Mouse (Mus musculus) urinary bladder, postnatal 25 days (tissue): Measurements from ENCODE around the gene Hmga1b.
"Not testable (repeated sequence)": the region's sequence is repeated elsewhere in the genome, so short reads cannot be mapped to it uniquely, and the experiment has no call there.

Source experiments
- DNase-seq: peaks from one replicate; pipeline ENCODE4 v3.0.0; 2022; ENCODE audit warnings: low spot score

Hmga1b gene

DNA sequence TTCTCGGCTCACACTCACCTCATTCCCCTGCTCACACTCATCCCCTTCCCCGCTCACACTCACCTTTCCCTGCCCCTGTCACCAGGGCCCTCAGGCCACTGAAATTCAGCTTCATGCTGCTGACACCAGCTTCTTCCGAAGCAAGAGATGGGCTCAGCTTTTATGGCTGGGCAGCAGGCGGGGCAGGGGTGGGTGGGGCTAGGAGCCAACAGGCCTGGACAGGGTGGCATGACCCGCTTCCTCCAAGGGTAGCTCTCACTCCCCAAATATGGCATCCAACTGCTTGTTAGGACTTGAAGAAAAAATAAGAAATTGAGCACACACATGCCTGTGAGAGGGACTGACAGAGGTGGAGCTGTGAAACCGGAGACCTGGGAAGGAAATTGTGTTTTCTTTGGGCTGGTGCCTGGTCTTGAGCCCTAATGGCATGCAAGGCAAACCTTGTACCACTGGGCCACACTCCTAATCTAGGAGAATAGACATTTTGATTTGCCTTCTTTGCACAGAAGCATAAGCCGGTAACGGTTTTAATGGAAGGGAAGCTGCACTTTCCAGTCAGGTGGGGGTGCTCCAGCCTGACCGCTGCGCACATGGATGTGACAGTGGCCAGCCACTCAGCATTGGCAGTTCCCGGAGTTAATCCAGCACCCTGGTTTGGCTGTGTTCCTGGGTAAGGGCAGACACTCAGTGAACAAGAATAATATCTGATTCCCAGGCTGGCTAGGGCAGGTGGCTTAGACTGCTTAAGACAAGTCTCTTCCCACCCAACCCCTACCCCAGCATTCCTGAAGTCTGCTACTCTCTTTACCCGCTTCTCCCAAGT, 30.5 kb upstream of the Hmga1b start, which contains the start of gene Cbr2:
Gene Cbr2, minus strand, starts transcription at position 257 of the 823 bp plus-strand sequence.
- DNase-seq: no peak

DNA sequence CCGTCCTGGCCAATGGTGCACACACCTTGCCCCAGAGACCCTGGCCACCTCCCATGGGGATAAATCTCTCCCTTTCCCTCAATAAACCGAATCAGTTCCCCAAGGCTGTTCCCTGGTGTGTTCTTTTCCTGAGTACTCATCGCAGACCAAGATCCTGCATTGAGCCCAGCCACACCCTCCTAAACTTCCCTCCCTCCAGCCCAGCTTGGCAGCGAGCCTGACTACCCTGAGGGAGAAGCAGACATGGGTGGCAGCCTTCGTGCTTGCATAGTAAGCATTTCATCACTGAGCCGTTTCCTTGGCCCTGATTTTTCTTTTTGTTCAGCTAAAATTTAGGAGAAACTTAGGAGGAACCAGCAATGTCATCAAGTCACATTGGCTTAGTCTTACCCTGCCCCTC, 29.1 kb upstream of the Hmga1b start:
- DNase-seq: peak; percentile 61

DNA sequence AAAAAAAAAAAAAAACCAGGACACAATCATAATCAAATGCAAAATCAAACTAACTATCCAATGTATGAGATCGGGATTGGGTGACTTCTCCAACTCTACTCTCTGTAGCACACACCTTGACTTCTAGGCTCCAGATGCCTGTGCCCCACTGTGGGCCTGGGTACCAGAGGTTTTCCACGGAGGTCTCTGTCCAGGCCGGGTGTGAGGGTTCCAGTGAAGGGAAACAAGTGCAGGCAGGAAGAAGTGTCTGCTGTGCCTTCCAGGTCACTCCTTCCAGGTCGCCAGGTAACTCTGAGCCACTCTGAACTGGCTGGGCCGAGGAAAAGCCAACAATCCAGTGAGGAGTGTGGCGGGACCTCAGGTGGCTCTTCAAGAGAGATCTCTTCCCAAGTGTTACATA, 26.2 kb upstream of the Hmga1b start:
- no peak for DNase-seq

DNA sequence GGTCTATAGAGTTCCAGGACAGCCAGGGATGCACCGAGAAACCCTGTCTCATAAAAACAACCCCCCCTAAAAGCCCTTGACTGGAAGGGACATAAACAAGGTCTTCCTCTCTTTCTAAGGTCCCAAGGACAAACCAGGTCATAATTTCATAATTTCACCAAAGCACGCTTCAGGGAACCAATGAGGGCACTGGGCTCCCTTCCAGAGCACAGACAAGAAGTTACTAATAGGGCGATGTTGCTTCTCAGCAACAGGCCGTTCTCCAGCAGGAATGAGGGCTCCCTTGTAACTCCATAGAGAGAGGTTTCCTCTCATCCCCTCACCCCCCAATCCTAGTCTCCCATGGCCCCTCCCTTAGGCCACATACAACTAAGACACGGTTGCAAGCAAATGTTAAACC, 21.6 kb upstream of the Hmga1b start:
- DNase-seq: no peak

DNA sequence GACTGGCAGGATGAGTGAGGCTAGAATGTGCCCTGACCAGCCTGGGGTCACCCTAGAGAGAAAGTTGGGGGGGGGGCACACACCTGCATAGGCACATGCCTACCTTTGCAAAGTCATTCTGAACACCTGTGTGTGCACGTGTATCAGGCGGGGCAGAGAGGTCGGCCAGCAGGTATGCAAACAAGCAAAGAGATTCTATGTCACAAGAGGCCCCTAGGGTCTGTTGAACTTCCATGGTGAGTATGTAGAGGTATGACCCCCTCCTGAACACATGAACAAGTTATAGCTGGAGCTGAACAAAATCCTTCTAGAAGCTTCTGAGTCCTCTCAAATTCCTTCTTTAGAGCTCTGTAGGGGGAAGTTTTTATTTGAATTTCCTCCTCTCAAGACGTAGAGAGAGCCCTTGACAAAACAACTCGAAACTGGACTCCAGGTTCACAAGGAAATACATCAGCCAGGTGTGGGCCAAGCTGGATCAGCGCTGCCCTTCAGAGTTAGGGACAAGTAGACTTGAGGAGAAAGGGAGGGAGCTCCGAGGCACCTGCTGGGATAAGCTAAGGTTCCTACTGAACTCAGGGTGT, 18.4 kb upstream of the Hmga1b start:
- DNase-seq: peak; percentile 5

DNA sequence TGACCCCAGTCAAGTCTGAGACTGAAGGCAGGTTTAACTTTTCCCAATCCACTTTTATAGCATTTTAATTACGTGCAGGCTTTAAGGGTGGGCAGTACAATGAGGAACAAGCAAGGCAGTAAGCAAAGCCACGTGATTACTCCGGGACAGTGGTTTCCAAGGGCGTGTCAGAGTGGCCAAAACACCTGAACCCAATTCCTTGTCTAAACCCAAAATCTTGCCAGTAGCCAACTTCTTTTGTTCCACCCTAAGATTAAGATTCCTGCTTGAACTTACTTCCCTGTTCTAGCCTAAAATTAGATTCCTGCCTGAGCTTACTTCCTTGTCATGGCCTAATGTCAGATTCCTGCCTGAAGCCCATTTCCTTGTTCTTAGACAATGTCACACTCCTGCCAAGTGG, 14.6 kb upstream of the Hmga1b start:
- DNase-seq: no peak

DNA sequence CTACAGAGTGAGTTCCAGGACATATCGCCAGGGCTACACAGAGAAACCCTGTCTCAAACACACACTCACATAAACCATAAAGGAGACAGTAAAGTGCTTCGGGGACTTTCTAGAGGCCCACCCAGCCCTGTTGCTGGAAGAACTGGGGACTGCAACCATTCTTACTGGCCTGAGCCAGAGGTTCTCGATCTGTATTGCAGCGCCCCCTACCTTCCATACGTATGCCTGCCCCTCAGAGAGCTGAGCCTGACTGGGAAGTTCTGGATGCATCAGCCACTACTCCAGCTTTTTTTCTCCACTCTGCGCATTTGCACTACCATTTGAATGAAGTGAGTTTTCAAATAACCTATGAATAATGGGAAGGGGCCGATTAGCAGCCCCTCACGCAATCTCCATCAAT, 13.2 kb upstream of the Hmga1b start:
- DNase-seq: no peak

DNA sequence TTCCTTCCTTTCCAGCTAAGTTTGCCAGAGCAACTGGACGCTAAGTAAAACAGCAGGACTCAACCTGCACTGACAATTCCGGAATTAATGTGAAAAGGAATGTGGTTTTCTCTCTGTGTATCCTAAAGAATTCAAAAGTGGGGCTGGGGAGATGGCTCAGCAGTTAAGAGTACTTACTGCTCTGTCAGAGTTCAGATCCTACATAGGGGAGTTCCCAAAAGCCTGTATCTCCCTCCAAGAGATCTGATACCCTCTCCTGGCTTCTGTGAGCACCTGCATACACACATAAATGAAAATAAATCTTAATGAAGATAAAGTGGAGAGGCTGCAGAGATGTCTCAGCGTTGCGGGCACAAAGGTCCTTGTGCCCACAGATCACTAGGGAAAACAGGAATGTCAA, 11.0 kb upstream of the Hmga1b start:
- DNase-seq: no peak

DNA sequence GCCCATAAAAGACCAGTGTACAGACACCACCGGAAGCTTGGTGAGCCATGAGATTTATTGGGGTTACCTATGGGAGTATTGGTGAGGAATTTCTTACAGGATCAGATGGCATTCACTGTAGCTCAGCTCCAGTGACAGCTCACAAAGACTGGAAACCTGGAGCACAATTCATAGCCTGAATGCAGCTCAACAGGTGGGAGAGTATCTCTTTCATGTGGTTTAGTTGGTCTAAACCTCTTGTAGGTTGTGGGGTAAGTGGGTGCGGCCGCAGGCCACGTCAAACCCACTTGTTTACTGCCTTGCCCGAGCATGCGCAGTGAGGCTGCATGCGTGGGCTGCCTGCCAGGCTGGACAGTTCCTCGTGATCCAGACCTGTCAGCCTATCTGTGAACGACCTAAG, 2.4 kb upstream of the Hmga1b start:
- no peak for DNase-seq

DNA sequence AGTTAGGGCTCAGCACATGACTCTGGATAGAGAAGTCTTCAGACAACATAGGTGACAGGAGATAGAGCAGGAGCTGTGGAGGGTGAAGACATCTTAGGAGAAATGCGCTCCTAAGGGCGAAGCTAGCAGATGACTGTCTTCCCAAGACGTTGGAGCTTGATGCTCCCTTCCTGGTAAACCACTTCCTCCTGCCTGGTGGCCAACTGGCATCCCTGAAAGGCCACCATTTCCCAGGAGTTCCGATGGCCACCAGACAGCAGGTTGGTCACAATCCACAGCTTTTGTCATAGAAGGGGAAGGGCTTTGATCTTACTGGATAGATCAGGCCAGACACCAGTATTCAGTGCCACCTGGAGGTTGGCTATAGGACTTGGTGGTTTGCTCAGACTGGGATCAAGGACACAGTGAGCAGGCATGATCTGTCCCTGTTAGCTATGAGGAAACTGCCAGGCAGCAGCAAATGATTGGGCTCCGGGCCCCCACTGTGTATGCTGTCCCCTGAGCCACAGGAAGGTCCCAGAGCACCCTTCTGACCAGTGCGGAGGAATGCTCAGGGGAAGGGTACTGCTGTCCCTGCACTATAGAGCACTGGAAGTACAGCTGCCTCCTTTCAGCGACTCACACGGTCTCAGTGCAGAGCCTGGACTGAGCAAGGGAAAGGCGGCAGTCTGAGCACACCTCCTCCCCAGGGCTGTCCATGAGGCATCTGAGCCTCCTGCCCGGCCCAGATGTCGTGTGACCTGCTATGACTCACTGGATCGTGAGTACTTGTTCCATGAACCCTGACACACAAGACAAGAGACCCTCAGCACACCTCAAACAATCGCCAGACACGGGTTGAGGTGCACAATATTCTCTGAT, 553 bp upstream of the Hmga1b start:
- no peak for DNase-seq

DNA sequence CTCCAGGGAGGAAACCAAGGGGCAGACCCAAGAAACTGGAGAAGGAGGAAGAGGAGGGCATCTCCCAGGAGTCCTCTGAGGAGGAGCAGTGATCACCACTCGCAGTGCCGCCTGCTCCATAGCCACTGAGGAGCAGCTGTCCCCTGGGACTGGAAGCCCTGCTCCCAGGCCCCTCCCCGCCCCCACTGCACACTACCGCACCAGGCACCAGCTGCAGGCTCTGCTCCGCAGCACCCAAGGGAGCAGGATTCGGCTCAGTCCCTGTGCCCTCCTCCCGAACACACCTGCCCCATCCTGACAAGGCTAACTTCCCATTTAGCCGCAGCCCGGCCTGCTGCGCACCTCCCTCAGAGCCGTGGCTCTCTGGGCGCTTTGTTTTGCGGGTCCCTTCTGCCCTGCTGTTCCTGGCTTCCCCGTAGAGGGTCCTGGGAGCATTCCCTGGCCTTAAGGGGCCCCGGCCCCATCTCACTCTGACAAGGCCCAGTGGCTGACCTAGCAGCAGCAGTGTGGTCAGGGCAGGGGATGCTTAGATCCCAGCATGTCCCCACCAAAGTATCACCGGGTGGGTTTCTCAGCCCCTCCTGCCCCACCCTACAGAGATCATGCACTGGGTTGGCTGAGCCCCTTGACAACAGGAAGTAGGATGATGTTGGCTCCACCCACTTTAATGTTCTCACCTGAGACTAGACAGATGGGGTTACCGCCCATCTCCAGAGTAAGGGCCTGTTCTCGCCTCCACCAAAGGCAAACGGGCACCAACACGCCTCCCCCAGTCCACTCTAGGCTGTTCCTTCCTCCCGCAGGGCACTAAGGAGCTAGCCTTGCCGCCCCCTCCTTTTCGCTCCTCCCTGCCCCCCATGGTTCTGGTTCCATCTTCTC, 766 bp downstream of the Hmga1b start:
- not testable (repeated sequence) for DNase-seq

DNA sequence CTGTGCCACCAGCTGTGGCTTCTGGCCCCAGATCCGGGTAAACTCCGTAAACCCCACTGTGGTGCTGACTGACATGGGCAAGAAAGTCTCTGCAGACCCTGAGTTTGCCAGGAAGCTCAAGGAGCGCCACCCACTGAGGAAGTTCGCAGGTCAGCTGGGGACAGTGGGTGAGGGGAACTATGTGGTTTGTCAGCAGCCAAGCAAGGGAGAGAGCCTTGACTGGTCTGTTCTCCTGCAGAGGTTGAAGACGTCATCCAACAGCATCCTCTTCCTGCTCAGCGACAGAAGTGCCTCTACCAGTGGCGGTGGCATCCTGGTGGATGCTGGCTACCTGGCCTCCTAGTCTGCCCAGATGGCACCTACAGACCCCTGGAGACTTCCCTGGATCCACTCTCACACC, 4.4 kb downstream of the Hmga1b start:
- DNase-seq: not testable (repeated sequence)

DNA sequence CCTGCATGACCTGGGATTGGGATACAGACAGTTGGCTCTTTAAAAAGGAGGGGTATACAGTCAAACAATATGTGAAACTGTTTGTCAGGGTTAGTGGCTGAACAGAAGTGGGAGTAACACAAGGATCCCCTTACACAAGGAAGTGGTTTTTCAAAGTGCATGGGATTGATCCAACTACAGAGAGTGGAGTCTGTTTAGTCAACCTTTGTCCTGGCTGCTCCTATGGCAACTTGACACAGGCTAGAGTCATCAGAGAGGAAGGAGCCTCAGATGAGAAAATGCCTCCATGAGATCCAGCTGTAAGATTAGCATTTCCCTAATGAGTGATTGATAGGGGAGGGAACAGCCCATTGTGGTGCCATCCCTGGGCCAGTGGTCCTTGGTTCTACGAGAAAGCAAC, 5.6 kb downstream of the Hmga1b start:
- no peak for DNase-seq

DNA sequence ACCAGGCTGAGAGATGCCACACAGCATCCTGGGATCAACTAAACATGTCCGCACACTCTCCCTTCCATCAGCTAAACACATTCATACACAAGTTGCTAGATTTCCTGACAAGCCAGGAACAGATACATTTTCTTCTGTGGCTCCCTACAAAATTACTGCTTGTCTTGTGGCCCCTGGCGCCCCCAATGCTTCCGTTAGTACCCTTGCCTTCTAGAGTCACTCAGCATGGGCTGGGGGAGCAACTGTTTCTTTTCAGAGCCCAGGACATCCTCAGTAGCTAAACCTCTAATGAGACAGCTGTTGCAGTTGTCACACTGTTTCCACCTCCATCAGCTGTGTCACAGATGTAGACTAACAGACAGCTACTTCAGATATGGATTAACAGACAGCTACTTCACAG, 10.2 kb downstream of the Hmga1b start:
- DNase-seq: no peak

DNA sequence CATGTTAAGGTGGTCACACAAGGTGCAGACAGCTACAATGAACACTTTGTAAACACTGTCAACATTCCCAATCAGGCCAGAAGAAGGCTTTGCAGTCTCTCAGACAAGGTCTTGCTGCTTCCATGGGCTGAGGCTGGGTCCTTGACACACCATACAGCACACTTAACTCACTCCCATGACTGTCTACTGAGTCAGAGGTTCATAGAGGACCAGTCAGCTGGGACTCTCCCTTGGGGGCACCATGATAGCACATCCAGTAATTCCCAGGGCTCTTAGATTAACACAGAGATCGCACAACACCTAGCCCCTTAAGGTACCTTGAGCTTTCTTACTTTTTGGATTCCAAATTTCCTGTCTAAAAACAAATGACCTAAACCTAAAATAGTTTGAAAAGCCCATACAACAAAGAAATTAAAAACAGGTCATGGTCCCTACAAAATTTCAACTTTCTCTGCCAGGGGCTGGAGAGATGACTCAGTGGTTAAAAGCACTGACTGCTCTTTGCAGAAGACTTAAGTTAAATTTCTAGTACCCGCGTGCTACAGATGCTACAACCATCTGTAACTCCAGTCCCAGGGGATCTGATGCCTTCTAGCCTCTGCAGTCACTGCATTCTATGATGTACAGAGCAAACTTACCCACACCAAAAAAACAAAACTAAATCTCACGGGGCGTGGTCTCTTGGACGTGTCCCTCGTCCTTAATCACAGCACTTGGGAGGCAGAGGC, 11.0 kb downstream of the Hmga1b start:
- DNase-seq: no peak

DNA sequence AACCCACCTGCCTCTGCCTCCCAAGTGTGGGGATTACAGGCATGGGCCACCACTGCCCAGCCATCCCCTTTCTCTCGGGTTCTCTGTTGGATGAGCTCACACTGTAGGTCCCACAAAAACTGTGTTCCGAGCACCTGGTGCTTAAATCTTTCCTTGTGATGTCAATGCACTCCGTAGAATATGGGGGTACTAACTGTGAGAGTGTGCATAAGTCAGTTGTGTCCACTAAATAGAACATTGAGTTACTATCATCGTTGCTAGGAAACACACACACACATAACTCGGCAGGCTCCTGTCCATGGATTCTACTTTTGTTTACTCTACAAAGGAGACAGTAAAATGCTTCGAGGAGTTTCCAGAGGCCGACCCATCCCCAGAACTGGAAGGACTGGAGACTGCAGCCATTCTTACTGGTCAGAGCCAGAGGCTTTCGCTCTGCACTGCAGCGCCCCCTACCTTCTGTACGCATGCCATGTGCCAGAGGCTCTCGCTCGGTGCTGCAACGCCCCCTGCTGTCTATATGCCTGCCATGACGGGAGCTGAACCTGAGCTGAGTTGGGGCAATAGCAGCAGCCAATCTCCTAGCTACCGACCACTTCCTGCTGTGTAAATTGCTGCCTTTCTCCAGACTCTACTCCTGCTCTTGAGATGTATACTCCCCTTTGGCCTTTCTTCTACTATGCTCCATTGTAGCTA, 13.3 kb downstream of the Hmga1b start:
- peak; percentile 99 for DNase-seq

DNA sequence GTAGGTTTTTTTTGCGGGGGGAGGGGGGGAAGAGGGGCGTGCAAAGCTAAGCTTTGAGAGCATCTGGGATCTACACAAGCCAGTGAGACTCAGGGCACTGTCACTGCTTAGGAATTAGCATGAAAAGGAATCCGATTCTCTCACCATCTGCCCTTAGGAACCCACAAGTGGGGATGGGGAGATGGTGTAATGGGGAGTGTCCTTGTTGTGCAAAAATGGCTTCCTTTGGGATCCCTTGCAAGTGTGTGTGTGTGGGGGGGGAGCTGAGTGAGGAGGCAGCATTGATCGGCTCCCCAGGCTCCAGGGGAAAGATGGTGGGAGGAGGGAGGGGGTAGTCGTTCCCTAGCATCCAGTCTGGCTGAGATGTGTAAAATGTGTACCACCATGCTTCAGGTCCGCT, 14.5 kb downstream of the Hmga1b start:
- no peak for DNase-seq

DNA sequence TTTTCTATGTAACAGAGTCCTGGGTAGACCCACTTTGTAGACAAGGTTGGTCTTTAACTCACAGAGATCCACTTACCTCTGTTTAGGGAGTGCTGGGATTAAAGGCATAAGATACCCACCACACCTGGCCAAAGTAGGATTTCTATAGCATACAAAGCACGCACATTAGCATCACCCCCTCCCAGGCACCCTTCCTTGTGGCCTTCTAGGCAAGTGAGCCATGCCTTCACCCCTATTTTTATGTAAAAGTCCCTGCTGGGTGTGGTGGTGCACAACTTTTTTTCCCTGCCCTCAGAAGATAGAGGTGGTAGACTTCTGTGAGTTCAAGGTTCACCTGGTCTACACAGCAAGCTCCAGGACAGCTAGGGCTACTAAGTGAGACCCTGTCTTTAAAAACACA, 17.3 kb downstream of the Hmga1b start:
- no peak for DNase-seq

DNA sequence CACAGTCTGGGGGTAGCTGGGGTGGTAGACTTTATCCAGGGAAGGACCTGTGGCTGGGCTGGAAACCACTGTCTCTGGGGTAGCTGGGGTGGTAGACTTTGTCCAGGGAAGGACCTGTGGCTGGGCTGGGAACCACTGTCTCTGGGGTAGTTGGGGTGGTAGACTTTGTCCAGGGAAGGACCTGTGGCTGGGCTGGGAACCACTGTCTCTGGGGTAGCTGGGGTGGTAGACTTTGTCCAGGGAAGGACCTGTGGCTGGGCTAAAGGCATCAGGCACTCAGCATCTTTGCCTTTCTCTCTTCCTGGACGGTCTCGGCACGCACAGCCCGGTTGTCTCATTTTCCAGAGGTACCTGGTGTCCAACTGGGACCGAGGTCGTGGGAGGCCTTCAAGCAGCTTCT, 18.8 kb downstream of the Hmga1b start:
- DNase-seq: not testable (repeated sequence)

DNA sequence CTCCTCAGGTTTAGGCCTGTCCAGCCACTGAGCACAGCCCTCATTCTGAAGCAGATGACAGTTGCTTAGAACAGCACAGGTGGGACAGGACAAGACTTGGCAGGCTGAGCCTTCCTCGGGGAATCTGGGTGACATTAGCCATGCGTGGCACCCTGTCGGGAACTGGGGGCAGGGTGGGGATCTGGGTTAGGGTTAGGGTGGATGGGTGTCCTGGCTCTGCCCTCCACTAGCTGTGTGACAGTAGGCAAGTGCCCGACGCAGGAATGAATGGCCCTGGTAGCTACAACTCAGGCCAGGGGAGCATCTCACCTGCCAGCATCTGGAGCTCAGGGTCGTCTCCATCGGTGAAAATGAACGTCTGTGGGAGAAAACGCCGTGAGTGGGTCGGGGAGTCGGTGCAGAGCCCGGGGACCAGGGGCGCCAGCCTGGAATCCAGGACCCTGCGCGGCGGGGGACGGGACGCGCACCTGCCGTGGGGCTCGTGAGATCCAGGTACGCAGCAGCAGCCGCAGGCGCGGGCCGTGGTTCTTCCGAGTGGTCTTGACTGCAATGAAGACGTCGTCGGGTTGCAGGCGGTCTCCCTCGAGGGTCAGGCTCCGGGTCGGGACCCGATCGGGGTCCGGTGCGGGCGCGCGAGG, 21.0 kb downstream of the Hmga1b start:
- DNase-seq: no peak
